Mouse (Mus musculus) liver, adult 2 months (tissue): ENCODE results near the gene Txn2.

Experiments used
- CTCF ChIP-seq: fragments of 200-500 bp; IDR thresholded peaks from 2 replicates; pipeline ENCODE4 v1.5.1; 2011; ENCODE audit warnings: low read depth, low read length, control low read depth
- POLR2A ChIP-seq: fragments of 200-500 bp; IDR thresholded peaks from 2 replicates; pipeline ENCODE4 v1.6.1; 2011; ENCODE audit warnings: low read length, control low read depth; ENCODE audit not compliant: insufficient read depth; ENCODE audit errors: extremely low read depth

GRCm38 (mm10) chr15:77935673-77936375 lies 7.0 kb upstream of the Txn2 start:
- TF ChIP-seq POLR2A (no peak), CTCF (no peak)
